Mouse (Mus musculus) MEL (cell line): Measurements from ENCODE around the gene Pard3b. TPM values are rescaled to one million over a fixed set of nuclear protein-coding genes. Genes with fewer than 3 reads are reported as not detected.

Experiments
- DNase-seq: peaks from one replicate; pipeline ENCODE4 v3.0.0; 2011; ENCODE audit warnings: low read depth, low spot score
- H3K27ac ChIP-seq: 2 replicates; pipeline ENCODE4 v1.5.1; 2012; ENCODE audit warnings: low read depth, mild to moderate bottlenecking, control low read depth, low read length, moderate library complexity; ENCODE audit not compliant: control insufficient read depth
- H3K27me3 ChIP-seq, 2 experiments: fragments of 150-350 bp in 1 of 2; sonication (generic) in 1 of 2; 2 replicates each; pipeline ENCODE4 v1.6.1; 2012; ENCODE audit warnings: low read length in 2 of 2, mild to moderate bottlenecking in 2 of 2, improper control_type of control experiment in 1 of 2, moderate library complexity in 1 of 2; ENCODE audit not compliant: insufficient read depth in 2 of 2, control insufficient read depth in 1 of 2
- H3K36me3 ChIP-seq, 2 experiments: 2 replicates each; pipeline ENCODE4 v1.6.1; 2012 to 2014; ENCODE audit warnings: low read length in 2 of 2, improper control_type of control experiment in 1 of 2, inconsistent platforms in 1 of 2, mild to moderate bottlenecking in 1 of 2; ENCODE audit not compliant: insufficient read depth in 2 of 2, control insufficient read depth in 1 of 2
- H3K4me1 ChIP-seq, 2 experiments: fragments of 150-350 bp in 1 of 2; sonication (generic) in 1 of 2; 2 replicates each; pipeline ENCODE4 v1.6.1; 2012; ENCODE audit warnings: low read length in 2 of 2, improper control_type of control experiment in 1 of 2, mild to moderate bottlenecking in 1 of 2; ENCODE audit not compliant: insufficient read depth in 2 of 2, control insufficient read depth in 1 of 2
- H3K4me3 ChIP-seq, 2 experiments: fragments of 150-350 bp in 1 of 2; sonication (generic) in 1 of 2; 2 replicates each; pipeline ENCODE4 v1.5.1; 2012; ENCODE audit warnings: low read depth in 2 of 2, low read length in 2 of 2, mild to moderate bottlenecking in 2 of 2, moderate library complexity in 2 of 2, control low read depth in 1 of 2, improper control_type of control experiment in 1 of 2; ENCODE audit not compliant: control insufficient read depth in 1 of 2, insufficient read depth in 1 of 2
- H3K79me2 ChIP-seq: 2 replicates; pipeline ENCODE4 v1.6.1; 2012; ENCODE audit warnings: mild to moderate bottlenecking, low read length, moderate library complexity; ENCODE audit not compliant: control insufficient read depth, poor library complexity, insufficient read depth
- H3K9ac ChIP-seq: 2 replicates; pipeline ENCODE4 v1.6.1; 2012; ENCODE audit warnings: low read depth, mild to moderate bottlenecking, control low read depth, low read length, moderate library complexity; ENCODE audit not compliant: control insufficient read depth, poor library complexity, severe bottlenecking
- H3K9me3 ChIP-seq: fragments of 150-350 bp; sonication (generic); replicated peaks from 2 replicates; pipeline ENCODE4 v1.6.1; 2012; ENCODE audit warnings: mild to moderate bottlenecking, low read length, improper control_type of control experiment, moderate library complexity; ENCODE audit not compliant: insufficient read depth
- CHD1 ChIP-seq: IDR thresholded peaks from 2 replicates; pipeline ENCODE4 v1.6.1; 2012; ENCODE audit warnings: low read depth, mild to moderate bottlenecking, inconsistent platforms, low read length, improper control_type of control experiment
- CTCF ChIP-seq, 3 experiments: IDR thresholded peaks in 2 of 3; conservative IDR thresholded peaks in 1 of 3; 2 replicates each; pipeline ENCODE4 v1.5.1; 2011 to 2012; ENCODE audit warnings: low read length in 3 of 3, low read depth in 2 of 3, mild to moderate bottlenecking in 2 of 3, improper control_type of control experiment in 1 of 3, inconsistent platforms in 1 of 3, mixed read lengths in 1 of 3, moderate library complexity in 1 of 3; ENCODE audit not compliant: control insufficient read depth in 1 of 3, insufficient read depth in 1 of 3, poor library complexity in 1 of 3, severe bottlenecking in 1 of 3
- E2F4 ChIP-seq: IDR thresholded peaks from 2 replicates; pipeline ENCODE4 v1.6.1; 2011; ENCODE audit warnings: low read depth, low read length, improper control_type of control experiment, borderline replicate concordance
- ELF1 ChIP-seq: IDR thresholded peaks from 2 replicates; pipeline ENCODE4 v1.6.1; 2014; ENCODE audit warnings: low read depth, mild to moderate bottlenecking, inconsistent platforms, low read length, improper control_type of control experiment, moderate library complexity
- GATA1 ChIP-seq: IDR thresholded peaks from 2 replicates; pipeline ENCODE4 v1.6.1; 2011; ENCODE audit warnings: low read depth, low read length, improper control_type of control experiment
- HCFC1 ChIP-seq: IDR thresholded peaks from 2 replicates; pipeline ENCODE4 v1.6.1; 2012; ENCODE audit warnings: low read depth, mild to moderate bottlenecking, inconsistent platforms, low read length, improper control_type of control experiment, moderate library complexity
- KAT2A ChIP-seq: conservative IDR thresholded peaks from 2 replicates; pipeline ENCODE4 v1.6.1; 2012; ENCODE audit warnings: low read depth, low read length, improper control_type of control experiment, inconsistent platforms
- MAZ ChIP-seq: IDR thresholded peaks from 2 replicates; pipeline ENCODE4 v1.6.1; 2012; ENCODE audit warnings: low read depth, mild to moderate bottlenecking, inconsistent platforms, low read length, improper control_type of control experiment
- MEF2A ChIP-seq: IDR thresholded peaks from 2 replicates; pipeline ENCODE4 v1.6.1; 2014; ENCODE audit warnings: low read depth, mild to moderate bottlenecking, inconsistent platforms, low read length, improper control_type of control experiment; ENCODE audit not compliant: poor library complexity, insufficient replicate concordance, severe bottlenecking; ENCODE audit errors: extremely low read depth
- MYB ChIP-seq: IDR thresholded peaks from 2 replicates; pipeline ENCODE4 v1.6.1; 2011; ENCODE audit warnings: mild to moderate bottlenecking, low read depth, low read length, improper control_type of control experiment
- NELFE ChIP-seq: IDR thresholded peaks from 2 replicates; pipeline ENCODE4 v1.6.1; 2011; ENCODE audit warnings: low read depth, low read length, improper control_type of control experiment
- NRF1 ChIP-seq: IDR thresholded peaks from 2 replicates; pipeline ENCODE4 v1.6.1; 2014; ENCODE audit warnings: low read depth, mild to moderate bottlenecking, inconsistent platforms, low read length, improper control_type of control experiment, moderate library complexity; ENCODE audit not compliant: poor library complexity, insufficient read depth, severe bottlenecking
- POLR2A ChIP-seq, 2 experiments: IDR thresholded peaks; 2 replicates each; pipeline ENCODE4 v1.6.1; 2011 to 2012; ENCODE audit warnings: low read length in 2 of 2, mild to moderate bottlenecking in 2 of 2, control low read depth in 1 of 2, improper control_type of control experiment in 1 of 2, low read depth in 1 of 2, moderate library complexity in 1 of 2; ENCODE audit not compliant: control insufficient read depth in 1 of 2, insufficient read depth in 1 of 2, poor library complexity in 1 of 2
- POLR2AphosphoS5 ChIP-seq: IDR thresholded peaks from 2 replicates; pipeline ENCODE4 v1.6.1; 2012; ENCODE audit warnings: low read depth, borderline replicate concordance, mild to moderate bottlenecking, inconsistent platforms, low read length, moderate library complexity, mixed read lengths
- RAD21 ChIP-seq: IDR thresholded peaks from 2 replicates; pipeline ENCODE4 v1.6.1; 2011; ENCODE audit warnings: mild to moderate bottlenecking, low read depth, low read length, improper control_type of control experiment
- RCOR1 ChIP-seq: IDR thresholded peaks from 2 replicates; pipeline ENCODE4 v1.6.1; 2012; ENCODE audit warnings: low read depth, mild to moderate bottlenecking, inconsistent platforms, low read length, improper control_type of control experiment
- SIN3A ChIP-seq: IDR thresholded peaks from 2 replicates; pipeline ENCODE4 v1.6.1; 2012; ENCODE audit warnings: low read length, improper control_type of control experiment, inconsistent platforms
- TAL1 ChIP-seq: IDR thresholded peaks from 2 replicates; pipeline ENCODE4 v1.6.1; 2012; ENCODE audit warnings: mild to moderate bottlenecking, inconsistent platforms, low read length, moderate library complexity, mixed read lengths
- TBP ChIP-seq: IDR thresholded peaks from 2 replicates; pipeline ENCODE4 v1.8.0; 2011; ENCODE audit warnings: low read depth, low read length, improper control_type of control experiment
- UBTF ChIP-seq: IDR thresholded peaks from 2 replicates; pipeline ENCODE4 v1.6.1; 2012; ENCODE audit warnings: low read depth, mild to moderate bottlenecking, inconsistent platforms, low read length, improper control_type of control experiment, moderate library complexity, borderline replicate concordance; ENCODE audit not compliant: insufficient read depth
- USF1 ChIP-seq: IDR thresholded peaks from 2 replicates; pipeline ENCODE4 v1.6.1; 2014; ENCODE audit warnings: low read depth, mild to moderate bottlenecking, inconsistent platforms, low read length, improper control_type of control experiment, moderate library complexity
- ZMIZ1 ChIP-seq: IDR thresholded peaks from 2 replicates; pipeline ENCODE4 v1.6.1; 2012; ENCODE audit warnings: low read depth, mild to moderate bottlenecking, inconsistent platforms, low read length, improper control_type of control experiment, moderate library complexity
- ZNF384 ChIP-seq: IDR thresholded peaks from 2 replicates; pipeline ENCODE4 v1.6.1; 2012; ENCODE audit warnings: low read depth, mild to moderate bottlenecking, inconsistent platforms, low read length, improper control_type of control experiment
- polyA plus RNA-seq, 2 experiments: library from polyadenylated mRNA; stranded (reverse) in 1 of 2; unstranded in 1 of 2; fragments of >175 nt in 1 of 2; fragments of >200 nt in 1 of 2; gene quantifications; 2 replicates each; pipeline versions ENCODE4 v1.2.1 to v1.2.4; 2012; ENCODE audit warnings: low replicate concordance in 2 of 2, low read depth in 1 of 2; ENCODE audit not compliant: insufficient read length in 2 of 2, insufficient read depth in 1 of 2, missing spikeins in 1 of 2
- total RNA-seq: library from RNA; depleted of rRNA; stranded (reverse); fragments of 300-350 nt; gene quantifications from 2 replicates; pipeline ENCODE4 v1.2.3, GENCODE M21; 2012

Gene Pard3b
- total and polyA plus RNA-seq, 3 experiments: not detected

GRCm38 (mm10) chr1:62197515-62197914 lies 558.9 kb downstream of the Pard3b start:
- H3K4me1 ChIP-seq: no peaks in the 10 kb centered on the region
- no peaks in the 10 kb centered on the region for H3K36me3 ChIP-seq
- no peaks in the 10 kb centered on the region for H3K27me3 ChIP-seq
- no peak for DNase-seq
- H3K9ac ChIP-seq: no peak overlapping the region
- H3K9me3 ChIP-seq: no peaks in the 10 kb centered on the region
- no peaks in the 10 kb centered on the region for H3K79me2 ChIP-seq
- TF ChIP-seq UBTF (no peak), USF1 (no peak), RCOR1 (no peak), ZMIZ1 (no peak), SIN3A (no peak), KAT2A (no peak), MAZ (no peak), POLR2AphosphoS5 (no peak), ZNF384 (no peak), HCFC1 (no peak), TAL1 (no peak), TBP (no peak), CTCF (IDR thresholded peaks at IDR 0.05 in 2 of 3, conservative IDR thresholded peaks at IDR 0.05 in 1 of 3; ENCODE audit: control insufficient read depth in 1 of 3, insufficient read depth in 1 of 3, low read depth in 2 of 3, low read length in 3 of 3, poor library complexity in 1 of 3, severe bottlenecking in 1 of 3) (no peak), CHD1 (no peak)
- TF ChIP-seq, all 39 proteins: peak for 0
- Histone ChIP-seq H3K27ac (no peak overlapping the region), H3K4me3 (no peak overlapping the region)

DNA sequence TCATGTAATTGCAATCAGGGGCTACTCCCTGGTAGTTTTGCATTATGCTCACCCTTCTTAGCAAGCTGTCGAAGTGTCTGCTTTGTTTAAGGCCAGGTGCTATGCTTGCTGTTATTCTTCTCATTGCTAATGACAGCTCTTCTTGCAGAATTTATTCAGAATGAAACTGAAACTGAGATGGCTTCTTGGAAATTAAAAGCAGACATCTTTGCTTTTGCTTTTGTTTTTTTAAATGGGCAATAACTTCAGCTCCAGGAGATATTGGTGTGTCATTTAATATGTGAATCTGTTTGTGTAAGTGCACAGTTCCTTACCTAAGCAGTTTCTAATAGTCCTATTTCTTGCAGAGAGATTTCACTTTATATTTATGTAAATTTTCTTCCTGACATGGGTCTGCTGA lies 562.3 kb downstream of the Pard3b start:
- H3K4me3 ChIP-seq: no peak overlapping the region
- H3K27ac ChIP-seq: no peak overlapping the region
- H3K79me2 ChIP-seq: no peaks in the 10 kb centered on the region
- no peaks in the 10 kb centered on the region for H3K36me3 ChIP-seq
- H3K27me3 ChIP-seq: no peaks in the 10 kb centered on the region
- H3K9me3 ChIP-seq: no peaks in the 10 kb centered on the region
- no peak overlapping the region for H3K9ac ChIP-seq
- TF ChIP-seq MEF2A: no peak
- TF ChIP-seq NELFE: no peak
- TF ChIP-seq MYB: no peak
- TF ChIP-seq ELF1: no peak
- TF ChIP-seq KAT2A: no peak
- no peak for TF ChIP-seq E2F4
- no peak for TF ChIP-seq RAD21
- TF ChIP-seq NRF1: no peak
- no peak for TF ChIP-seq POLR2A (IDR thresholded peaks at IDR 0.05; ENCODE audit: control insufficient read depth in 1 of 2, insufficient read depth in 1 of 2, low read depth in 1 of 2, low read length in 2 of 2, poor library complexity in 1 of 2)
- no peak for TF ChIP-seq GATA1
- H3K4me1 ChIP-seq: no peaks in the 10 kb centered on the region
- no peak for DNase-seq
